Mouse (Mus musculus) myocyte (in vitro differentiated cells): ENCODE data around the gene Olfr680-ps1. TPM values are rescaled to one million over a fixed set of nuclear protein-coding genes. Genes with fewer than 3 reads are reported as not detected.
"Not testable (repeated sequence)": the region's sequence is repeated elsewhere in the genome, so short reads cannot be mapped to it uniquely, and the experiment has no call there.

ENCODE experiments used
- H3K27me3 ChIP-seq: one replicate; pipeline ENCODE4 v1.6.1; 2011; ENCODE audit not compliant: control insufficient read depth, insufficient read depth, insufficient read length
- H3K36me3 ChIP-seq: one replicate; pipeline ENCODE4 v1.6.1; 2011; ENCODE audit not compliant: control insufficient read depth, insufficient read depth
- H3K4me2 ChIP-seq: one replicate; pipeline ENCODE4 v1.6.1; 2011; ENCODE audit warnings: low read depth, control low read depth
- H3K4me3 ChIP-seq: one replicate; pipeline ENCODE4 v1.5.1; 2011; ENCODE audit warnings: mild to moderate bottlenecking, control low read depth, moderate library complexity
- H3K79me2 ChIP-seq: one replicate; pipeline ENCODE4 v1.6.1; 2011; ENCODE audit not compliant: control insufficient read depth, insufficient read depth
- H3ac ChIP-seq: one replicate; pipeline ENCODE4 v1.6.1; 2011; ENCODE audit not compliant: control insufficient read depth, insufficient read length
- CEBPB ChIP-seq: IDR thresholded peaks from 2 replicates; pipeline ENCODE4 v1.6.1; 2011; ENCODE audit warnings: mild to moderate bottlenecking, moderate library complexity; ENCODE audit not compliant: poor library complexity, insufficient read depth, severe bottlenecking
- E2F4 ChIP-seq: IDR thresholded peaks from one replicate; pipeline ENCODE4 v1.6.1; 2011; ENCODE audit warnings: mild to moderate bottlenecking, control low read depth, moderate library complexity; ENCODE audit not compliant: insufficient read depth
- MAX ChIP-seq: IDR thresholded peaks from one replicate; pipeline ENCODE4 v1.6.1; 2011; ENCODE audit warnings: low read depth, mild to moderate bottlenecking, control low read depth
- MYOD1 ChIP-seq, 3 experiments: IDR thresholded peaks; one replicate each; pipeline ENCODE4 v1.6.1; 2011; ENCODE audit warnings: control low read depth in 2 of 3, low read depth in 2 of 3, mild to moderate bottlenecking in 2 of 3, moderate library complexity in 1 of 3; ENCODE audit not compliant: insufficient read length in 2 of 3, control insufficient read depth in 1 of 3
- MYOG ChIP-seq, 3 experiments: IDR thresholded peaks; one replicate each; pipeline ENCODE4 v1.6.1; 2011; ENCODE audit warnings: control low read depth in 2 of 3, low read depth in 2 of 3, mild to moderate bottlenecking in 2 of 3; ENCODE audit not compliant: insufficient read length in 2 of 3, control insufficient read depth in 1 of 3, insufficient read depth in 1 of 3
- POLR2A ChIP-seq: IDR thresholded peaks from one replicate; pipeline ENCODE4 v1.6.1; 2011; ENCODE audit warnings: low read depth, mild to moderate bottlenecking, control low read depth, moderate library complexity; ENCODE audit not compliant: insufficient read length
- POLR2AphosphoS2 ChIP-seq: IDR thresholded peaks from one replicate; pipeline ENCODE4 v1.6.1; 2011; ENCODE audit warnings: low read depth, control low read depth; ENCODE audit not compliant: insufficient read length
- REST ChIP-seq: IDR thresholded peaks from one replicate; pipeline ENCODE4 v1.6.1; 2011; ENCODE audit warnings: mild to moderate bottlenecking, control low read depth, moderate library complexity; ENCODE audit not compliant: insufficient read depth, insufficient read length
- SRF ChIP-seq: IDR thresholded peaks from one replicate; pipeline ENCODE4 v1.6.1; 2011; ENCODE audit warnings: low read depth; ENCODE audit not compliant: control insufficient read depth, insufficient read length
- TCF12 ChIP-seq: IDR thresholded peaks from one replicate; pipeline ENCODE4 v1.6.1; 2011; ENCODE audit warnings: mild to moderate bottlenecking, control low read depth; ENCODE audit not compliant: poor library complexity, insufficient read depth, severe bottlenecking
- TCF3 ChIP-seq: IDR thresholded peaks from one replicate; pipeline ENCODE4 v1.6.1; 2011; ENCODE audit warnings: low read depth, control low read depth; ENCODE audit not compliant: insufficient read length
- USF1 ChIP-seq: IDR thresholded peaks from one replicate; pipeline ENCODE4 v1.6.1; 2011; ENCODE audit warnings: low read depth, mild to moderate bottlenecking, control low read depth, moderate library complexity
- polyA plus RNA-seq: library from polyadenylated mRNA; unstranded; fragments of >200 nt; fragmentation: generic; extraction: Trizol; gene quantifications from one replicate; pipeline ENCODE4 v1.2.1, GENCODE M21; 2012; ENCODE audit warnings: missing spikeins

Gene Olfr680-ps1
- polyA plus RNA-seq = not detected

GRCm38 (mm10) chr7:105092717-105093116 is at the start of gene Olfr680-ps1:
Gene Olfr680-ps1 (minus strand): TSS chr7:105092817.
- not testable (repeated sequence) for H3K27me3 ChIP-seq, H3K79me2 ChIP-seq, H3K4me3 ChIP-seq, H3ac ChIP-seq, H3K36me3 ChIP-seq, H3K4me2 ChIP-seq

- no peak overlapping the region for H3K4me2 ChIP-seq
- no peak overlapping the region for H3ac ChIP-seq
- H3K4me3 ChIP-seq = no peak overlapping the region
- H3K79me2 ChIP-seq = no peaks in the 10 kb centered on the region
- no peaks in the 10 kb centered on the region for H3K27me3 ChIP-seq
- TF ChIP-seq POLR2A (no peak), USF1 (no peak), REST (no peak), TCF3 (no peak), E2F4 (no peak), POLR2AphosphoS2 (no peak), TCF12 (no peak), CEBPB (no peak), MYOD1 (IDR thresholded peaks at IDR 0.05; ENCODE audit: control insufficient read depth in 1 of 3, insufficient read length in 2 of 3, low read depth in 2 of 3) (no peak), SRF (no peak), MYOG (IDR thresholded peaks at IDR 0.05; ENCODE audit: control insufficient read depth in 1 of 3, insufficient read depth in 1 of 3, insufficient read length in 2 of 3, low read depth in 2 of 3) (no peak), MAX (no peak)
- no peaks in the 10 kb centered on the region for H3K36me3 ChIP-seq
Measured at GRCm38 (mm10) chr7:105141275-105141674, 48.7 kb upstream of the Olfr680-ps1 start.

GRCm38 (mm10) chr7:105116536-105116935 is 23.9 kb upstream of the Olfr680-ps1 start, which contains the start of gene Olfr681:
Gene Olfr681 (plus strand): TSS chr7:105116836.
- Histone ChIP-seq H3K79me2 (no peaks in the 10 kb centered on the region), H3K4me2 (no peak within 1 kb of the TSS), H3ac (no peak within 1 kb of the TSS), H3K27me3 (no peaks in the 10 kb centered on the region), H3K4me3 (no peak within 1 kb of the TSS), H3K36me3 (no peaks in the 10 kb centered on the region)
- TF ChIP-seq TCF12 = no peak
- no peak for TF ChIP-seq REST
- no peak for TF ChIP-seq MYOG (IDR thresholded peaks at IDR 0.05; ENCODE audit: control insufficient read depth in 1 of 3, insufficient read depth in 1 of 3, insufficient read length in 2 of 3, low read depth in 2 of 3)
- TF ChIP-seq SRF = no peak
- TF ChIP-seq E2F4 = no peak
- TF ChIP-seq POLR2A = no peak
- TF ChIP-seq MYOD1 (IDR thresholded peaks at IDR 0.05; ENCODE audit: control insufficient read depth in 1 of 3, insufficient read length in 2 of 3, low read depth in 2 of 3) = no peak
- no peak for TF ChIP-seq POLR2AphosphoS2
- TF ChIP-seq CEBPB = no peak
- no peak for TF ChIP-seq TCF3
- no peak for TF ChIP-seq USF1
- no peak for TF ChIP-seq MAX

GRCm38 (mm10) chr7:105080905-105081304 is 11.7 kb downstream of the Olfr680-ps1 start, which contains the start of gene Olfr679:
Gene Olfr679 (plus strand): TSS chr7:105081205.
- no peaks in the 10 kb centered on the region for H3K27me3 ChIP-seq
- no peak within 1 kb of the TSS for H3K4me3 ChIP-seq
- H3ac ChIP-seq = no peak within 1 kb of the TSS
- TF ChIP-seq SRF (no peak), POLR2AphosphoS2 (no peak), TCF12 (no peak), MYOD1 (IDR thresholded peaks at IDR 0.05; ENCODE audit: control insufficient read depth in 1 of 3, insufficient read length in 2 of 3, low read depth in 2 of 3) (no peak), REST (no peak), CEBPB (no peak), USF1 (no peak)
- no peaks in the 10 kb centered on the region for H3K36me3 ChIP-seq
- H3K79me2 ChIP-seq = no peaks in the 10 kb centered on the region
- no peak within 1 kb of the TSS for H3K4me2 ChIP-seq

- Histone ChIP-seq H3K79me2 (no peaks in the 10 kb centered on the region), H3K36me3 (no peaks in the 10 kb centered on the region), H3K27me3 (no peaks in the 10 kb centered on the region), H3K4me2 (no peak within 1 kb of the TSS), H3ac (no peak within 1 kb of the TSS), H3K4me3 (no peak within 1 kb of the TSS)
- TF ChIP-seq E2F4 (no peak), POLR2AphosphoS2 (no peak), SRF (no peak), MYOD1 (IDR thresholded peaks at IDR 0.05; ENCODE audit: control insufficient read depth in 1 of 3, insufficient read length in 2 of 3, low read depth in 2 of 3) (no peak), CEBPB (no peak), POLR2A (no peak), MAX (no peak), REST (no peak), USF1 (no peak), MYOG (IDR thresholded peaks at IDR 0.05; ENCODE audit: control insufficient read depth in 1 of 3, insufficient read depth in 1 of 3, insufficient read length in 2 of 3, low read depth in 2 of 3) (no peak), TCF3 (no peak), TCF12 (no peak)
Measured at GRCm38 (mm10) chr7:105064175-105064574, 28.4 kb downstream of the Olfr680-ps1 start, which contains the start of gene Olfr678. Gene Olfr678 (plus strand): TSS chr7:105064475.
